Comparison of ENCODE assay signal across 11 mouse cellular contexts in genomic region chr17:29552162-29552732, GRCm38 (mm10). TPM values are rescaled to one million over a fixed set of nuclear protein-coding genes. Genes with fewer than 3 reads are reported as not detected.
DNase-seq lines count a peak whose midpoint lies in the region; ATAC-seq and TF ChIP-seq lines count a peak whose summit lies in the region.
"Had no signal": no experiment of that assay in that cellular context is flagged by ENCODE, and none has a peak within 500 bp of the region (broad histone marks: within the 10 kb centered on the region; RNA-seq: fewer than 3 reads in every experiment).

Gene Tmem217, minus strand, starts transcription at chr17:29552385.

- ATAC-seq in lung, embryonic 16.5 days (ENCODE audit: low read depth), result no peak
- ATAC-seq in liver, embryonic 12.5 days, result no peak
- no peak for ATAC-seq in stomach, embryonic 16.5 days (ENCODE audit: insufficient read depth, low FRiP score)

- TF ChIP-seq POLR2A in heart, adult 2 months (IDR thresholded peaks at IDR 0.05; ENCODE audit: insufficient read depth, low read depth, low read length), result no peak

- H3K79me2 ChIP-seq in heart, adult 2 months (replicated peaks; ENCODE audit: control insufficient read depth, insufficient read depth, low read length), result 0 out of 2 replicates have a peak, but pooled peaks cover 4% of the 10 kb centered on the region

- H3K4me3 ChIP-seq in heart, adult 2 months, result no peak within 1 kb of the TSS; the same call in 1 of the 2 replicates
- no peak within 1 kb of the TSS for H3K4me3 ChIP-seq in lung, embryonic 16.5 days (ENCODE audit: low read length)
- 0 out of 2 replicates have a peak within 1 kb of the TSS, but pooled peaks have one; percentile 94 for H3K4me3 ChIP-seq in liver, embryonic 12.5 days
- H3K4me3 ChIP-seq in stomach, embryonic 16.5 days (replicated peaks; ENCODE audit: low read length), result no peak within 1 kb of the TSS

- peak within 1 kb of the TSS; percentile 2; the same call in 1 of the 2 replicates for H3K27ac ChIP-seq in heart, adult 2 months
- 0 out of 2 replicates have a peak within 1 kb of the TSS, but pooled peaks have one; percentile 52 for H3K27ac ChIP-seq in lung, embryonic 16.5 days (ENCODE audit: low read length)
- H3K27ac ChIP-seq in liver, embryonic 12.5 days, result no peak within 1 kb of the TSS
- H3K27ac ChIP-seq in stomach, embryonic 16.5 days (ENCODE audit: low read length), result no peak within 1 kb of the TSS

- H3K4me1 ChIP-seq in heart, adult 2 months (ENCODE audit: control insufficient read depth, insufficient read depth, low read length), result peaks cover 10% of the 10 kb centered on the region
- peaks cover 22% of the 10 kb centered on the region for H3K4me1 ChIP-seq in lung, embryonic 16.5 days (replicated peaks; ENCODE audit: control insufficient read depth, insufficient read depth, low read length)
- H3K4me1 ChIP-seq in liver, embryonic 12.5 days, result peaks cover 56% of the 10 kb centered on the region
- H3K4me1 ChIP-seq in stomach, embryonic 16.5 days (ENCODE audit: control insufficient read depth, insufficient read depth, low read length), result peaks cover 28% of the 10 kb centered on the region

- 88% methylated on average over 5 of the region's 5 CpGs for WGBS in heart, adult 2 months
- 83% methylated on average over 5 of the region's 5 CpGs for WGBS in lung, embryonic 16.5 days
- WGBS in liver, embryonic 12.5 days (ENCODE audit: insufficient replicate concordance), result 83% methylated on average over 5 of the region's 5 CpGs
- WGBS in stomach, embryonic 16.5 days, result 90% methylated on average over 5 of the region's 5 CpGs

- DNase-seq in heart, adult 2 months, result no peak
- no peak for DNase-seq in heart, adult 9 months (ENCODE audit: low spot score in 2 of 2)
- DNase-seq in lung, adult 18-20 months, result no peak
- no peak for DNase-seq in cerebellum, adult 18-20 months
- no peak for DNase-seq in cerebellum, adult 9-11 months
- DNase-seq: B cell, adult 2 months; kidney, postnatal 36 days; lung, postnatal 14 days had no signal

- H3K36me3 ChIP-seq in heart, adult 2 months (ENCODE audit: control insufficient read depth, insufficient read depth, low read length), result no peaks in the 10 kb centered on the region; the same call in 1 of the 2 replicates
- H3K36me3 ChIP-seq in lung, embryonic 16.5 days (ENCODE audit: control insufficient read depth, insufficient read depth, low read length), result no peaks in the 10 kb centered on the region; the same call in 1 of the 2 replicates
- H3K36me3 ChIP-seq in liver, embryonic 12.5 days, result no peaks in the 10 kb centered on the region
- H3K36me3 ChIP-seq in stomach, embryonic 16.5 days (ENCODE audit: control insufficient read depth, insufficient read depth, low read length), result no peaks in the 10 kb centered on the region

- TF ChIP-seq CTCF in heart, adult 2 months (IDR thresholded peaks at IDR 0.05), result no peak

- intact Hi-C loops in heart, adult 2 months (cut with DNase I), result no loop called here

- H3K4me2 ChIP-seq in lung, embryonic 16.5 days (ENCODE audit: low read depth, low read length), result peak within 1 kb of the TSS; percentile 85
- peak within 1 kb of the TSS; percentile 97 for H3K4me2 ChIP-seq in liver, embryonic 12.5 days
- 0 out of 2 replicates have a peak within 1 kb of the TSS, but pooled peaks have one; percentile 85 for H3K4me2 ChIP-seq in stomach, embryonic 16.5 days (ENCODE audit: low read depth, low read length)

- no peaks in the 10 kb centered on the region for H3K9me3 ChIP-seq in lung, embryonic 16.5 days (ENCODE audit: control insufficient read depth, low read length)
- H3K9me3 ChIP-seq in liver, embryonic 12.5 days (replicated peaks), result no peaks in the 10 kb centered on the region
- no peaks in the 10 kb centered on the region for H3K9me3 ChIP-seq in stomach, embryonic 16.5 days (replicated peaks; ENCODE audit: control insufficient read depth, low read length)

- no peaks in the 10 kb centered on the region for H3K27me3 ChIP-seq in heart, adult 2 months (ENCODE audit: control insufficient read depth, insufficient read depth, low read length)
- H3K27me3 ChIP-seq in lung, embryonic 16.5 days (ENCODE audit: control insufficient read depth, insufficient read depth, low read depth, low read length), result no peaks in the 10 kb centered on the region
- no peaks in the 10 kb centered on the region for H3K27me3 ChIP-seq in liver, embryonic 12.5 days (replicated peaks)
- no peaks in the 10 kb centered on the region for H3K27me3 ChIP-seq in stomach, embryonic 16.5 days (ENCODE audit: control insufficient read depth, insufficient read depth, low read length)

- no peak for TF ChIP-seq EP300 in heart, adult 2 months (IDR thresholded peaks at IDR 0.05; ENCODE audit: insufficient read depth, low read depth, low read length)

- H3K9ac ChIP-seq in heart, adult 2 months (ENCODE audit: low read depth, low read length), result no peak within 1 kb of the TSS
- no peak within 1 kb of the TSS for H3K9ac ChIP-seq in lung, embryonic 16.5 days (ENCODE audit: low read length)
- H3K9ac ChIP-seq in liver, embryonic 12.5 days, result 0 out of 2 replicates have a peak within 1 kb of the TSS, but pooled peaks have one; percentile 12
- no peak within 1 kb of the TSS for H3K9ac ChIP-seq in stomach, embryonic 16.5 days (ENCODE audit: low read length)

RNA-seq across cellular contexts. Expression of gene Tmem217, which starts in this region (rescaled TPM):
- not detected for total RNA-seq in heart, adult 2 months (2021)
- polyA plus RNA-seq in heart, adult 2 months (2012; rRNA removed), result 0.47 TPM in 1 of 2 replicates, not detected in the other
- 0.85 and 1.1 TPM in 2 replicates for polyA plus RNA-seq in lung, embryonic 16.5 days (2015; fragmentation: Nextera tagmentation; extraction: Ambion mirVana)
- 0.67 and 0.68 TPM in 2 replicates for polyA plus RNA-seq in liver, embryonic 12.5 days (2016; fragmentation: Nextera tagmentation; extraction: Ambion mirVana)
- 0.61 and 0.65 TPM in 2 replicates for polyA plus RNA-seq in stomach, embryonic 16.5 days (2015; fragmentation: Nextera tagmentation; extraction: Ambion mirVana)

Comparison
In these comparisons a context has a peak if more than half of its experiments do, and no peak if none do; other contexts are left out.
1. H3K27ac ChIP-seq: peak in heart, adult 2 months (single experiment) and lung, embryonic 16.5 days (single experiment); none in liver, embryonic 12.5 days (single experiment) and stomach, embryonic 16.5 days (single experiment).
2. Peak in every context shown above with its lines, with median percentiles within 50 percentile points of each other: H3K4me2 ChIP-seq.